In genomic region chr9:111048452-111048851, GRCm38 (mm10) we compare ENCODE assay signal across 16 mouse cellular contexts. TPM values are rescaled to one million over a fixed set of nuclear protein-coding genes. Genes with fewer than 3 reads are reported as not detected.
"Had no signal": no experiment of that assay in that cellular context is flagged by ENCODE, and none has a peak within 500 bp of the region (broad histone marks: within the 10 kb centered on the region; RNA-seq: fewer than 3 reads in every experiment).

No protein-coding gene starts in this region.

- H3K9me3 ChIP-seq: limb, embryonic 13.5 days; midbrain, embryonic 12.5 days; neural tube, embryonic 13.5 days had no signal

- H3K4me2 ChIP-seq: limb, embryonic 13.5 days; midbrain, embryonic 12.5 days; neural tube, embryonic 13.5 days had no signal

- DNase-seq: kidney, adult 18-20 months; kidney, postnatal 10 days; left cerebral cortex, postnatal 4 days; lung, adult 18-20 months; lung, postnatal 10 days; retina, postnatal 1 day; right cerebral cortex, postnatal 4 days; spleen, adult 18-20 months; thymus, postnatal 36 days had no signal

- H3K4me1 ChIP-seq: limb, embryonic 13.5 days; midbrain, embryonic 12.5 days; neural tube, embryonic 13.5 days had no signal

- ATAC-seq: midbrain, embryonic 16.5 days had no signal

- H3K4me3 ChIP-seq: limb, embryonic 13.5 days; midbrain, embryonic 12.5 days; neural tube, embryonic 13.5 days had no signal

- H3K27me3 ChIP-seq: limb, embryonic 13.5 days; midbrain, embryonic 12.5 days; neural tube, embryonic 13.5 days had no signal

- H3K9ac ChIP-seq: limb, embryonic 13.5 days; liver, embryonic 14.5 days; midbrain, embryonic 12.5 days; neural tube, embryonic 13.5 days had no signal

- H3K36me3 ChIP-seq: limb, embryonic 13.5 days; midbrain, embryonic 12.5 days; neural tube, embryonic 13.5 days had no signal

- H3K27ac ChIP-seq: limb, embryonic 13.5 days; liver, embryonic 14.5 days; midbrain, embryonic 12.5 days; neural tube, embryonic 13.5 days had no signal

RNA-seq across cellular contexts. Expression of gene Ltf, which starts 29.4 kb away (rescaled TPM):
- total RNA-seq: layer of hippocampus, adult 8-10 months had no signal

RNA-seq across cellular contexts. Expression of gene Rtp3, which starts 58.1 kb away (rescaled TPM):
- total RNA-seq: megakaryocyte-erythroid progenitor cell, adult 5-6 weeks had no signal
- polyA plus RNA-seq: limb, embryonic 13.5 days; midbrain, embryonic 12.5 days; neural tube, embryonic 13.5 days had no signal
